Mouse (Mus musculus): ENCODE measurements around the gene Pde4b.
"Not testable (repeated sequence)": the region's sequence is repeated elsewhere in the genome, so short reads cannot be mapped to it uniquely, and the experiment has no call there.

Pde4b gene

DNA sequence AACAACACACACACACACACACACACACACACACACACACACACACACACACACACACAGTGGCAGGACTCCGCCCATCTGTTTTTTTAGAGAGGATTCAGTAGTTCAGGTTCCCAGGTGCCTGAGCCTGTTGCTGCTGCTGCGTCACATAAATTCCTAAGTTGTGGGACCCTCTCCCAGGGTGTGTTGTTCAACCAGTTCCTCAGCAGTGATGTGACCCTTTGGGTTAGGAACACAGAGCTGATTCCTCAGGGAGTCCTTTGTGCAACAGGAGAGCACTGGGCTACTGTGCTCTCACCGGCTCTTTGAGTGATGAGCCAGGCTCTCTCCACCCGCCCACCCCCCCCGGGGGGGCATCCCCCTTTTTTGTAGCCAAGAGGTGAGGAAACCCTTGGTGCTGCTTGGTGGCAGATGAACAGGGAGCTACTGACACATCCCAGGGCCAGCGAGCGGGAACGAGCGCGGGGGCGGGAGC lies at the start of gene Pde4b:
TSS of gene Pde4b (plus strand) at position 453 of the 475 bp plus-strand sequence.
- DNase-seq (ENCODE audit: low read depth, low spot score): peak; percentile 5

DNA sequence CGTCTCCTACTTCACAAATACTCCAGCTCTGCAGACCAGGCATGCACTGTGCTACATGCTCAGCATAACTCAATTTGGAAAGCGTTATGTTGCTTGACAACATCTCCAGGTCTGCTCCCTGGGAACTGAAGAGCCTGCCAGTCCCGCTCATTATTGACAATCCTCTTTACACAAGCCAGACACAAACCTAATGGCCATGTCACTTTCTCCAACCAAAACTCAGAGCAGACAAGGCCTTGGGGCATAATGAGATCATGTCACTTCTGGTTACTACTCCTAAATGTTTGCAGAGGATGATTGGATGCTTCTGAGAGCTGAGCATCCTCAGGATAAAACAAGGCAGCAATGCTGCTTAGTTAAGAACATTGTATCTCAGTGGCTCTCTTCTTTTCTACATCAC lies 47.2 kb upstream of the Pde4b start:
- no peak for DNase-seq (ENCODE audit: low read depth, low spot score)

DNA sequence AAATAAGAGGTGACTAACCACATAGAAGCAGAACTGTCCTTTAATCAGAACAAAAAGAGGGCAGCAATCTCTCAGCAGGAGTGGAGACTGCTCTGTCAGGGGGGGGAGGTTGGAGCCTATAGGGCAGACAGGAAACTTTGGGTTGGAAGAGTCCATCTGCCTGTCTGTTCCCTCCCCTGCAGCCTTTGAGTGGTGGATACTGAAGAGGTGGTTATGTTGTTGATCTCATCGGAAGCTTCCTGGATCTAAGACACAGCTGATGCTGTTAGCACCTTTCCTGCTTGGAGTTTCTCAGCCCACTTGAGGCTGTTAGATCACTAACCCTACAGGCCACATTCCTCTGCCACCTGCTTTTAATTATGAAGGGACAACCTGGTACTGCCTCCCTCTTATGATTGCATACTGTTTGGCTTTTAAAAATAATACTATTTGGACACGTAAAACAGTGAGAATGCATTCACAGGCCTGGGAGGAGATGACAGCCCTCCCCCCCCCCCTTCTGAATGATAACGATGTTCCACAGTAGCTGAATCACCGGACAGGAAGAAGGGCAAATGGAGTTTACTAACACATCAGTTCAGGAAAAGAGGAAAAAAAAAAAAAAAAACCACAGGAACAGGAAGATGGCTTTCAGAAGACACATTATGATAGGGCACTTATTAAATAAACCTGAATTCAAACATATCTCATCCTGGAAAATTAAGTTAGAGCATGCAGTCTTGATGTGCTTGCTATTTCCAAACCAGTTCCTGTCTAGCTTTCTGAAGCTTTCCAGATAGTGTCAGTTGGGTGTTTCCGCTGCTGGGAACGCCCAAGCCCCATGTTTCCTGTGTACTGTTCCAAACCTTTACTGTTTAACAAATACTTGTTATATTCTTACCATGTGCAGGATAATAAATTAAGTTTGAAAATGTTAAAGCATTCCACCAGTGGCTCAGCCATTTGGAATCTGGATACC lies 41.9 kb upstream of the Pde4b start:
- no peak for DNase-seq (ENCODE audit: low read depth, low spot score)

DNA sequence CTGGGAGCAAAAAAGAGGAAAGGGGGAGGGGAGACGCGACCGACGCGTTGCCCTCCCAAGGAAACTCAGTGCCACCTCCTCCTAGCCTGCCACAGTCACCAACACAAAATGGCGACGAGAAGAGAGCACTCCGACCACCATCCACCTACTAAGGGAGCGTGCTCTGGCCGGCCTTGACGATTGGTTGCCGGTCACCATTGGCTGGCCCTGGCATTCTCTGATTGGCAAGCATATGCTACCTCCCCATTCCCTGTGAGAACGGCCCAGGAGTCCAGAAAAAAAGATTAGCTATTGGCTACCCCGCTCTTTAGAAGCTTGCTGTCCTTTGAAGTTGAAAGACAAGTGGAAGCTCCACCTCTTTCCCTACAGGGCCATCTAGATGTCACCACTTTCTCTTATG lies 38.0 kb upstream of the Pde4b start:
- not testable (repeated sequence) for DNase-seq (ENCODE audit: low read depth, low spot score)

DNA sequence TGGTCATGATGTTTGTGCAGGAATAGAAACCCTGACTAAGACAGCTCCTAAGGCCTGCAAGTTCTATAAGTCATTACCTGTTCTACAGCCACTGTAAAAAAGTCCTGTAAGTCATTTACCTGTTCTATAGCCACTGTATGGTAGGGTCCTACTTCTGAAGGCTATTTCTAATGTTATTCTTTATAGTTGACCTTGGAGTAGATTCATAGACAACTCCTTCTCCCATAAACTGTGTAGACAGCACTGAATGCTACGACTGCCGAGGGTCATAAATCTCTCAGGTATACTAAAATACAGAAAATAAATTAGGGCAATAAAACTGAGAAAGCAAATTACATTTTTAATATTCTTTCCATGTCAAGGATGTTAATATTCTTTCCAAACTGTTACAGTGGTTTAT lies 26.0 kb upstream of the Pde4b start:
- DNase-seq (ENCODE audit: low read depth, low spot score): no peak

DNA sequence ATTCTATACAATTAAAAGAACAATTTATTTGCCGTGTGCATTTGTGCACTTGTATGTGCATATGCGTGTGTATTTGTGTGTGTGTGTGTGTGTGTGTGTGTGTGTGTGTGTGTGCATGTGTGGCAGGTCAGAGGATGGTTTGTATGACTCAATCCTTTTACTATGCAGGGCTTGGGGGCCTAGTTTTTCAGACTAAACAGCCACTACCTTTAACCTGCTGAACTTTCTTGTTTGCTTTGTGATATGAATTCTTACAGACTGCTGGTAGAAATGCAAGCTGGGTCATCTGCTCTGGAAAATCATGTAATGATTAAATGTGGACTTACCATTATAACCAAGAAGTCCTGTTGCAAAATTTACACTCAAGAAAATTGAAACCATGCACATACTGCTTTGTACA lies 18.0 kb upstream of the Pde4b start:
- no peak for DNase-seq (ENCODE audit: low read depth, low spot score)

DNA sequence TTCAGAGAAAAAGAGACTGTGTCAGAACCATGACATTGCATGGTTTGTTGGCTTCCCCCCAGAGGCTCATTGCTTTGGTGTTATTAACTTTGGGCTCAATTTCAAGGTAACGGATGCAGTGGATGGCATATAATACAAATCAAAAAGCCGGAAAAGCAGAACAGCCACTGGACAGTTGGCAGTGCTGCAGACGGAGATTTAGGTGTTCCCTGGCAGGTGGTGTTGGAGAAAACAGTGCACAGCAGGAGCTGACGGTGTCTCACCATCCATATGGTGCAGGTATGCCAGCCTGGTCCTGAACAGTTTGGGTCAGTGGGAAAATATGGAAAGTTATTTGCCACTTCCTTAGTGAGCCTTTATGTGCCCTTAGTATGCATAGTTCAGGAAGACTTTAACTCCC lies 1.0 kb upstream of the Pde4b start:
- no peak for DNase-seq (ENCODE audit: low read depth, low spot score)

DNA sequence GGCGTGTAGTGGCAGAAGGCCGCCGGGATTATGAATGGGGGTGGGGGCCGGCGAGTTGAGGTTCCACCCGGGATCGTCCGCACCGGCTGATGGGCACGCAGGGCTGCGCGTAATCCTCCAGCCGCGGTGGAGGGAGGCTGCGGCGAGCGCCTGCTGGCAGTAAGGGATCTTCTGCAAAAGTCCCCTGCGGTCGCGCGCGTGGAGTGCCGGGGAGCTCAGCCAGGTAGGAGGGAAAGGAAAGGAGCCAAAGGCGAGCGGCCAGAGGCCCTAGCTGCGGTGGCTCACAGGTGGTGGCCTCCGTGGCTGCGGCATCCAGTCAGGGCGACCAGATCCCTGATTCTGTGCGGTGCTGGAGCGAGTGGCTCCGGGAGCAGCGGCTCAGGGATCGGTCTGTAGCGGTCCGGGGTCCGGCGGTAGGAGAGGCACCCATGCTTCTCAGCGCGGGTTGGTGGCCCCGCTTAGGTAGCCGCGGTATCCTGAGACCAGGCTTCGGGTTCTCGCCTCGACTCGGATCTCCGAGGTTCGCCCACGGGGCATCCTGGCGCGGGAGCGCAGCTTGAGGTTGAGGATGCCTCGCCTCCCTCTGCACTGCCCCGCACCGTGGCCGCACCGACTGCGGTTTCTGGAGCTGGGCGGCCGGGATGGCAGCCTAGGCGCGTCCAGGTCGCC lies 357 bp downstream of the Pde4b start:
- peak; percentile 11 for DNase-seq (ENCODE audit: low read depth, low spot score)

DNA sequence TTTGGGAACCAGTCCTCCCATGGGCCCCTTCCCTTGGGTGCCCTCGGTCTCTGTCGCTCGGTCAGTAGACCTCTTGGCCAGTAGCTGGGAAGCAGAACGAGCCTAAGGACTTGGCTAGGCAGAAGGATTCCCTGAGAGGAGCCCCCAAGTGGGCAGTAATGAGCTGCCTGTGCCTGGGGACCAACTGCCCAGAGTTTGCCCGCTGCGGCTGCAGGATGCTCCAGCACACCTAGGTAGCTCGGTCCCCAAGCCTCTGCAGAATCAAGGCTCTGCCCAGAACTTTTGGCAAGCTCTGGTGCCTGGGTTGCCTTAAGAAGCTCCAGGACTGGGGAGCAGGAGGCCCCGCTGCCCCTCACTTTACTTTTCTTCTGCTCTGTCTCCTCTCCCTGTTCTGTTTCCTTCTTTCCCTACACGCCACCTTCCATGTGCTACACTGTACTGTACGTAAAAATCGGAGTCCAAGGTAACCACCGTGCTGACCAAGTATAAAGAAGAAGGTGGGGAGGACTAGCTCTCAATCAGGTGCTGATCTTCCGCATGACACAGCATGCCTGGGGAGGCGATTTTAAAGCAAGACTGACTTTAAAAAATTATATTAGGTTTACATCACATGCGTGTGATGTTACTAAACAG lies 1.0 kb downstream of the Pde4b start:
- DNase-seq (ENCODE audit: low read depth, low spot score): no peak

DNA sequence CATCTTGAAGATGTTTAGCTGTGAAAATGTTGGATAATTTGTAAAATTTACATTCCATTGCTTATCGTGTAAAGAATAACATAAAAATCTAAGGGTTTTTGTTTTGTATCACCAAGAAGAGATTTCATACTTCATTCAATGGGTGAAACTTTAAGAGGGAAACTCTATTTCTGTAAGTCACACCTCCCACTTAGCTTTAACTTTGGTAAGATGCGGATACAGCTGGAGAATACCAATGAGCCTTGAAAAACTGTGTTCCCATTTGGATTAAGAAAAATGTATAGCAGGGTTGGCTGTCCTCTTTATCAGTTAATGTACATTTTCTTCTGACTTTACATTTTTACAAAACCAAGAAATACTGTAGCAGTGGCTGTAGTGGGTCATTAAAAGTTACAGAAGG lies 8.5 kb downstream of the Pde4b start:
- no peak for DNase-seq (ENCODE audit: low read depth, low spot score)

DNA sequence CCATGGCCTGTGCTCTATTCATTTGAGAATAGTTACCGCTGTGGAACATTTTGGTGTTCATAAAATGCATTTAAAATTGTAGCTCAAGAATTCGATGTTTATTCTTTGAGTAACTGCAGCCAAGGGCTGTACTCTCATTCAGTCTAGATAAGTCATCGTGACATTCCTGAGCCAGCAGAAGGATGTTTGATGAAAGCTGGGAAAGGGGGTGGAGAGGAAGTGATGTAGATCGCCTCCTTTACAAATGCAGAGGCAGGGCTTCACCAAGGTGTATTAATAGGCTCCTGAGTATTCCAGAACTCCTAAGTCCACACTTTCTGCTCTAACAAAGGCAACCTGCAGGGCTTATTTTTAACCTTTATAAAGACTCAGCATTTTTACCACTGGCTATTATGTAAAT lies 14.9 kb downstream of the Pde4b start:
- DNase-seq (ENCODE audit: low read depth, low spot score): no peak

DNA sequence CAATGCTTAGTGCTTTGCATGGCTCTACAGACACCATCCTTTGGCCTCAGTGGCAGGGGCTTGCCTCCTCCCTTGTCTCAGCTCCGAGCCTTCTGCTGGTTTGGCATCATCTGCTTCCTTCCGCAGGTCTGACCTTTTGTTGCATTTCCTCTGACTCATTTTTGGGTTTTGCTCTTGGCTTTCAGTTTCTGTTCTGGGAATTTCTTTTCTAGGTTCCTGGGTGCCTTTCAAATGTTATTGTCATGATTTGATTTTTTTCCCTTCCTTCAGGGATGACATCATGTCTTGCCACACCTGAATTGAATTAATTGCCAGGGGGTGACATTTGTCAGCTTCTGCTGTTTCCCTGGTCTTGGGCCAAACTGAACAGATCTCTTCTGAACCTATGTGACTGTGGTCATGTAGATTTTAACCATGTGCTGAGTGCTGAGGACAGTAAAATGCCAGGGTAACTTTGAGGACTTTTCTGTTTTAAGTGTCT lies 17.2 kb downstream of the Pde4b start:
- no peak for DNase-seq (ENCODE audit: low read depth, low spot score)

DNA sequence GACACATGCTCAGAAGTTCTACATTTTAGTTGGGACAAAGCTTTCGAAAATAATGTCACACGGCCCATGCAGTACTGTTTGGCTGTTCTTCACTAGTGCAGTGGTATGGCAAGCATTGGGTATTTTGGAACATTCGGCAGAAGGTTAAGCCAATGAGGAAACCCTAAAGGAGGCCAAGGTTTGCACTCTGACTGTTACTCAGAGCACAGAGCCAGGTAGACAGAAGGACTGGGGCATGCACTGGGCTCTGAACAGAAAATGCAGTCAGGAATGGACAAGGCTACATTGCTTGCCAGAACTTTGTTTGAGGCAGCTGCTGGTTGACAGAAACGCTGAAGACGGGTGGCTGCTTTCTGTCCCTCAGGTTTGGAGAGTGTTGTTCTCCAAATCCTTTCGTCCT lies 19.4 kb downstream of the Pde4b start:
- DNase-seq (ENCODE audit: low read depth, low spot score): no peak

DNA sequence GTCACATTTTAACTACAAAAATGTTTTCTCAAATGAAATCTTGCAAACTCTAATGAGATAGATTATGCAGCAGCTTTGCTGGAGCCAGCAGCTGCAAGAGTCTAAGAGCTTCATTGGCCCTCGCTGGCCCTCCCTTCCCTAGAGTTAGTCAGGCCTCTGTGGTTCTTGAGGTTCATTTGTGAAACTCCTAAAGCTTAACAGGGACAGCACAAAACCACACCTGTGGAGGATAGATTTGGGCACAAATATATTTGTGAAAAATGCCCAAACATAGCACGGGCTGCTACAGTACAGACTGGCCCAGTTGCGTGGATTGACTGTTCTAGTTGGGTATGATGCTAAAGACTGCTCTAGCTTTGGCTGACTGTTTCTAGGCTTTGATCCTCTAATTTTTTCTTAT lies 32.1 kb downstream of the Pde4b start:
- DNase-seq (ENCODE audit: low read depth, low spot score): no peak

DNA sequence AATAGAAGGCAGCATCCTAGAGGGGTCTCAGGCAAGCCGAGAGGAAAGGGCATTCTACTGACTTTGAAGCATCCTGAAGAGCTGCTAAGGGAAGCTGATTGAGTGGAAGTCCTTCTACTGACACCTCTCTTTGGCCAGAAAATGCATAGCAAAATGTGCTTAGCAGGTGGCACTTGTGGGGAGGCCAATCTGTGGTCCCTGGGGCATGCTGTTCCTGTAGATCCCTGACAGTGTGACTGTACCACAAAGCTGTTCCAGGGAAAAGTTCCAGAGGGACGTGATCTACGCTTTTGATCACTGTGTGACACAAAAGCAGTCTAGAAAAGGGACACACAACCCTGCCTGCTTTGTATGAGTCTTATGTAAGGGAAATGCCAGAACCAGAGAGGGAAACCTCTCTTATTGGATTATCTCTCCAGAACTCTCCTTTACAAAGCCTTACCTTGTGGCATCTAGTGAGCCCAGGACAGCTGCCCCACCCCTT lies 49.1 kb downstream of the Pde4b start:
- no peak for DNase-seq (ENCODE audit: low read depth, low spot score)

DNA sequence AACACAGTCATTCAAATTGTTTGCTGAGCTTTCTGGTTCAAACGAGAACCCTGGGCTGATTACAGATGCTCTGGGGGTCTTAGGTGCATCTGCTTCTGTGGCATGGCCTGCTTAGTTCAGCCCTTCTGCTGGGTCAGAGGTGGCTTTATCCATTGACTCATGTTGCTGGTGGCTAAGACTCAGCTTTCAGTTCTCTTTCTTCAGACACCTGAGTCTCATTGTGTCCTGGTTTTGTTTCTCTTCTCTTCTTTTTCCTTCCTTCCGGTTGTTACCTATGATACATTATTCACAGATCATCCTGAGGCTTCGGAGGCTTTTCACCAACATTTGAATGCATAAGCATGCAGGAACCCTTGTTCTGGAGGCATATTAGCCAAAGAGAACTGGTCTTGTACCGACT lies 51.0 kb downstream of the Pde4b start:
- no peak for DNase-seq (ENCODE audit: low read depth, low spot score)

DNA sequence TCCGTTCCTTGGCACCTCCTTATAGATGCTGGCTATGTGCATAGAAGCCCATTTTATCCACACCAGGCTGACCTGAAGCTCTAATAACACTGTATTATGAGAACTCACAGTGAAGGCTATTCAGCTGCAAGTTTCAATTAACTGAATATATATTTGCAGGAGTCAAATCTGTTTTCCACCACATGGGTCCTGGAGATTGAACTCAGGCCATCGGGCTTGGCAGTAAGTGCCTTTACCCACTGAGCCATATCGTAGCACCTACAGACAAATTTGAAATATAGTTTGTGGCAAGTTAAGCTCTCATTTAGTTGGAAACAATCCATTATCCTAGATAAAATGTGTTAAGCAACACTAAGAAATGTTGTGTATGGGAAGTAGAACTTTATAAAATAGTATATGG lies 53.9 kb downstream of the Pde4b start:
- no peak for DNase-seq (ENCODE audit: low read depth, low spot score)

DNA sequence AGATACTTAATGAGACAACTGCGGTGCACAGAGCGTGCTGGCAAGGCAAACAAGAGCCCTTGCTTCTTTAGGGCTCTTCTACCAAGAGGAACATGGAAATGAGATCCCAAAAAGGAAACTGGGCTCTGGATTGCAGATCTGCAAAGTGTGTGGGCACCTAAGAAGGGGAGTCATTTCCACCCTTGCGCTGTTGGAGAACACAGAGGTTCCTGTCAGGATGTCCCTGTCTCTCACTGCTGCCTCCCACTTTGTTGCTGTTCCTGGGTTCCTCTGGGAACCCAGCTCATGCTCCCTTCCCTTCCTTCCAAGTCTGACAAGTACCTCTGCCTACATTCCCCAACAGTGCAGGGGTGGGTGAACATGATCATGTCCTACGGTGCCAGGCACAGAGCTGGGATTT lies 61.4 kb downstream of the Pde4b start:
- no peak for DNase-seq (ENCODE audit: low read depth, low spot score)

DNA sequence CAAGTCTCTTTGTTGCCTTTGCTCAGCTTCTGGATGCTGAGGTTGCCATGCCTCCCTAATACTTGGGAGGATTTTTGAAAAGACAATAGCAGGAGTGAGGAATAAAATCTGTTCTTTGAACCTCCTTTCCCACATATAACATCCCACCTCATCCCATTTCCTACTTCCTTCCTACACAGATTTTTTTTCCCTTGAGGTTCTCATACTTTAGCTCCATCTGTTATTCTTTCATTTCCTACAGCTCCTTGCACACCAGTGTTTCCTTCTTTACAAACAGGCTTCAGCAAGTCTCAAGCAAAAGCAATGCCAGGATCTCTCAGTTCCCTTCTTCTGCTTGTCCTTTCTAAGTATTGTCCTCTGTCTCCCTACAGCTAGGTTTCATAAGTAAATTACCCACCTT lies 71.8 kb downstream of the Pde4b start:
- DNase-seq (ENCODE audit: low read depth, low spot score): no peak

DNA sequence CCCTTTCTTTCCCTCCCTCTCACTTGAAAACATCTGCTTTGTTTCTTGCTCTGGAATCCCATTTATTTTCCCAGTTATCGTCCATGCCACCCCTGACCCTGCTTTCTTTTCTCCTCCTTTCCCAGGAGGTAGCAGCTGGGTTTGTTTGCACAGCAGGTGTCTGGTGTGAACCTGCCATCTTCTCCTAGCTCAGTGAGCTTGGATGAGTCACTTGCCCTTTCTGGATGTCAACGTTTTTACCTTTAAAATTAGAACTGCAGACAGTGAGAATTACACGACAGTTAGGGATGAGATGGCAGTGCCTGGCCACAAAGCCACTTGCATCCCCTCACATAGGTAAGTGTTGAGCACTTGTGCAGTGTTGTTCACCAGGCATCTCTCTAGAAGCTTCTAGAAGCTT lies 84.3 kb downstream of the Pde4b start:
- no peak for DNase-seq (ENCODE audit: low read depth, low spot score)

DNA sequence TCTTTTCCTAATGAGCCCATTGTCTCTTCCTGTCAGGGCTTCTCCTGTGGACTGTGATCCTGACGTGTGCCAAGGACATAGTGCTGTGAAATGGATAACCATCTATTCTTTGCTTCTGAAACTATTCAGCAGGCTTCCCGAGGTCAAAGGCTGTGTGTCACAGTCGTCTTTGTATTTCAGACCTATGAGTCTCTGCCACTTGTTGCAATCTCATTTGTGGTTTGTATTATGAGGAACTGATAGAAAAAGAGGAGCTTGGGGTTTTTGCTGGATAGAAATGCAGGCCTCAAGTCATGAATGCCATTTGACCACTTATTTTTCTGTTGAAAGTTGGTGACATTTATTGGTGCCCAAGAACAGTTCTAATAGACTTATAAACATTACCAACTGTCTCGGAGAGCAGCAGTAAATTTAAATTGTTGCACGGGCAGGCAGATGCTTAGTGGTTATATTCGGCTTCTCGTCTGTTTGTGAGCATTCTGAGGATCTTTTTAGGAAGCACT lies 85.4 kb downstream of the Pde4b start:
- DNase-seq (ENCODE audit: low read depth, low spot score): no peak

DNA sequence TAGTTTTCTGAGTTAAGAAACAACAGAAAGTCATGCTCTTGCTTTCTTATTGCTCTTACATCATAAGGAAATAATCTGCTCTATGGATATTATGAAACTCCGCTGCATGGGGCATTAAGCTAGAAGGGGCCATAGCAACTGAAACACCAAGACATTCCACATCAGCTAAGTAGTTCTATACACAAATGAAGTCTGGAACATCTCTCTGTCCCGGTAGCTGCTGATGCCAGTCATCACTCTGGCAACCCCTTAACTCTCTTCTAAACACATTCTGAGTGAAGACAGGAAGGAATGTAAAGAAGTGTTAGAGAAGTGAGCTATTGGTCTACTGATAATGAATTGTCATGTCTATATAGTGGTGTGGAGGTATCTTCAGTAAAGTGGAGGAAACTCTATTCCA lies 88.6 kb downstream of the Pde4b start:
- no peak for DNase-seq (ENCODE audit: low read depth, low spot score)

Measured in embryo, embryonic 11.5 days (tissue).